Mouse (Mus musculus) heart, embryonic 10.5 days (tissue): Measurements from ENCODE around the gene Kantr. TPM values are rescaled to one million over a fixed set of nuclear protein-coding genes. Genes with fewer than 3 reads are reported as not detected.
A peak's percentile ranks its signal among the peaks of the same experiment; 100 is the strongest.
"Not testable (repeated sequence)": the region's sequence is repeated elsewhere in the genome, so short reads cannot be mapped to it uniquely, and the experiment has no call there.

Source experiments
- DNase-seq: peaks from one replicate; pipeline ENCODE4 v3.0.0-alpha.2; 2017; ENCODE audit warnings: low spot score
- H3K27ac ChIP-seq: fragments of 300-500 bp; sonication (generic); 2 replicates; pipeline ENCODE4 v1.5.1; 2016; ENCODE audit warnings: mild to moderate bottlenecking
- H3K27me3 ChIP-seq: fragments of 300-500 bp; sonication (generic); 2 replicates; pipeline ENCODE4 v1.6.1; 2016; ENCODE audit warnings: mild to moderate bottlenecking; ENCODE audit not compliant: poor library complexity, insufficient read depth, severe bottlenecking
- H3K36me3 ChIP-seq: fragments of 300-500 bp; sonication (generic); 2 replicates; pipeline ENCODE4 v1.6.1; 2016; ENCODE audit warnings: mild to moderate bottlenecking, moderate library complexity
- H3K4me1 ChIP-seq: fragments of 300-500 bp; sonication (generic); 2 replicates; pipeline ENCODE4 v1.6.1; 2016; ENCODE audit warnings: mild to moderate bottlenecking
- H3K4me3 ChIP-seq: fragments of 300-500 bp; sonication (generic); 2 replicates; pipeline ENCODE4 v1.5.1; 2016; ENCODE audit warnings: mild to moderate bottlenecking, moderate library complexity
- H3K9me3 ChIP-seq: fragments of 300-500 bp; sonication (generic); 2 replicates; pipeline ENCODE4 v1.6.1; 2016; ENCODE audit warnings: mild to moderate bottlenecking, moderate library complexity
- WGBS: fragments of 180-500 bp; shearing (Covaris S2); methylation state at CpG from one replicate; pipeline ENCODE4 v1.1.7; 2016; 5-methylcytosine and 5-hydroxymethylcytosine counted together
- polyA plus RNA-seq: library from polyadenylated mRNA; unstranded; fragments of >200 nt; fragmentation: Nextera tagmentation; extraction: Ambion mirVana; gene quantifications from 2 replicates; pipeline ENCODE4 v1.2.1, GENCODE M21; 2016

The Kantr gene
- polyA plus RNA-seq = 9.2 and 15.3 TPM in 2 replicates

DNA sequence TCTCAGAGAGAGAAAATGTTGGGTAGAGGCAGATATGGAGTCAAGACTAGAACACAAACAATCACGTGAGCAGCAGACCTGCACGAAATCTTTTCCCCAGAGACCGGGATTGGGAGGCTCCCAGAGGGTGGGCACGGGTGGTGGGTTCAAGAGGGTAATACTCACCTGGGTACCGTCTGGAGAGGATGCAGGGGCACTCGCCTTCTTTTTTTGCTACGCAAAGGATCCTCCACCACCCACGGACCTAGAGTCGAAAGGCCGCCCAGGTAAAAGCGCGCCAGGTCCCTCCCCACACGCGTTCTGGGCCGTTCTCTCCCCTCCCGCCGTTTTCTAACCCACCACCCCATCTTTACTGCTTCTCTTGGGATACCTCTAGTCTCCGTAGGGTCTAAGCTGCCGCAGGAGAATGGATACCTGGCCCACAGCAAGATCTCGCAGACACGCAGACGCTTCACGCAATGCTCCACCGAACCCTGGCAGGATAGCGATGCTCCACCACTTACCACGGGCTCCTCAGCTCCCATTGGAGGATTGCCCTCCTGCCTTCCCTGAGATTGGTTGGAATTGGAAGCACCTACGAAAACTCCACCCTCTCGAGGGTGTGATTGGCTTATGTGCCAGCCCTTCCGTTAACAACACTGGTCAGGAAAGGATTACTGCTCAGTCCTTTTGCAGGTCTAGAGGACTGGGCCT is at the start of gene Kantr:
Kantr (minus strand) TSS at position 500 of the 693 bp plus-strand sequence.
- peak within 1 kb of the TSS; percentile 80 for H3K27ac ChIP-seq

DNA sequence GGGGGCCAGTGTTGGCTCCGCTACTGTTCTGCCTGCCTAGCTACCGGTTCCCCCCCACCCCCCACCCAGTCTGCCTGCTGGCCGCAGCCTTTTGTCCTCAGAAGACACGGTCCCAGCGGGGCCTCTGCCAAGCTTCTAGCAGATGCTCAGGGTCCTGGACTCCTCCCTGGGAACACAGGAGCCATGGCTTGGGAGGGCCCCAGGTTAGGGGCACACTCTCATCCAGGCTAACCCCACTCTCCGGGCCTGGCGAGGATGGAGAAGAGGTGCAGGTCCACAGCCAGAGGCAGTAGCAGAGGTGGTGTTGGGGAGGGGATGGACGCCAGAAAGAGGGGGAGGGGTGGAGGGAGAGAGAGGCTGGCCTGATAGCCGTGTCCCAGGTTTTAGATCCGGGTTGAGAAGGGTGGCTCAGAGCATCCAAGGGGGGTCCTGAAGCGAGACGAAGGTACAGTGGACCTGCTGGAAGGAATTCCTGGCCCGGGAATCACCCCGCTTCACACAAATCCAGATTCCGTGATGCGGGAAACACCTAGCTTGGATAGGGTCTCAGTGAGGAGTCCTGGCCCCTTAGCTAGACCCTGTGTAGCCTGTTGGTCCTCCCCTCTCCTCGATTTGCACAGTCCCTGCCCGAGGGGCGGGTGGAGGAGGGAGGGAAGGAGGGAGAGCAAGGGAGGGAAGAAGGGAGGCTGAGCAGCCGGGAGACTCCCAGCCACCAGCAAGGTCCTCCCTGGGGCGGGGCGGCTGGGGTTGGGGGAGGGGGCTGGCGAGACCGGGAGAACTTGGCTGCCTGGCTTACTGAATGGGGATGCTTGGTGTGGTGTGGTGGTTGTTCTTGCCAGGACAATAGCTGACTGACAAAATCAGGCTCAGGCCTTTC is 41.3 kb upstream of the Kantr start, which contains the start of gene Gpr173:
Gpr173 (minus strand) TSS at position 308 of the 877 bp plus-strand sequence.
- H3K4me3 ChIP-seq = peak within 1 kb of the TSS; percentile 67
- peak; percentile 83 for DNase-seq
- peaks cover 52% of the 10 kb centered on the region for H3K27me3 ChIP-seq
- WGBS = 16% methylated on average over 21 of the region's 24 CpGs
- no peaks in the 10 kb centered on the region for H3K9me3 ChIP-seq
- H3K27ac ChIP-seq = peak within 1 kb of the TSS; percentile 79
- no peaks in the 10 kb centered on the region for H3K36me3 ChIP-seq
- no peaks in the 10 kb centered on the region for H3K4me1 ChIP-seq

More for the DNA sequence above, at the start of gene Kantr:
- DNase-seq = peak; percentile 89
- no peaks in the 10 kb centered on the region for H3K9me3 ChIP-seq
- 12% methylated on average over 29 of the region's 29 CpGs for WGBS
- H3K4me3 ChIP-seq = peak within 1 kb of the TSS; percentile 61
- H3K36me3 ChIP-seq = no peaks in the 10 kb centered on the region
- no peaks in the 10 kb centered on the region for H3K4me1 ChIP-seq
- peaks cover 46% of the 10 kb centered on the region; the same call in 1 of the 2 replicates for H3K27me3 ChIP-seq

DNA sequence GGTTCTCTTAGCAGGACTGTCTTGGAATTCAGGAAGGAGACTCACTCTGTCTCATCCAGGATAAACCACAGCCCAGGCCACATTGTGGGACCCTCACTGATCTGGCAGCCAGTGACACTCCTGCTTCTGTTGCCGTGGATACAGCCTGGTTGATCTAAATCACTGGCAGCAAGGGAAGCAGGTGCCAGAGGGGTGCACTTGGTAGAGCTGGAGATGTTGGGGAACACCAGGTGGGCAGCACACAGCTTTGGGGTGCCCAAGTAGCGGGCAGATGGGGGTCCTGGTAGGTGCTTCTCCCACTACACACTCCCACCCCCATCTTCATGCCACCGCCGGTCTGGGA is 40.7 kb upstream of the Kantr start:
- peaks cover 57% of the 10 kb centered on the region for H3K27me3 ChIP-seq

DNA sequence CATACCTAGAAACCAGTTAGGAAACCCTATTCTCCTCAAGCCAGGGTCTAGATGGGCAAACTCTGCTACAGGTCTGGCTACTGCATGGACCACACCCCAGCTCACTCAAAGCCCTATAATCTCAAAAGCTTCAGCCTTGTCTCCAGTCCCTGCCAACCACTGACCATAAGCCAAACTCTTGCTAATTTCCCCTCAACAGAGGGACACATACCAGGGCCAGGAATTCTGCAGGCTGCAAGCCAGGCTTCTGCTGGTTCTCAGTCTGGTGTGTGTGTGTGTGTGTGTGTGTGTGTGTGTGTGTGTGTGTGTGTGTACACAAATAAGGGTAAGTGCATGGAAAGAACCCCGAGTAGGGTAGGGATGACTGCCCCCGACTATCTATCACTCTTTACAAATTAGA is 39.1 kb upstream of the Kantr start:
- Histone ChIP-seq H3K9me3 (no peaks in the 10 kb centered on the region), H3K4me3 (no peak overlapping the region), H3K4me1 (no peaks in the 10 kb centered on the region), H3K27me3 (peaks cover 61% of the 10 kb centered on the region), H3K27ac (no peak overlapping the region), H3K36me3 (no peaks in the 10 kb centered on the region)
- no peak for DNase-seq
- WGBS = 86% methylated on average over 2 of the region's 2 CpGs

More for the DNA sequence above, 40.7 kb upstream of the Kantr start:
- no peaks in the 10 kb centered on the region for H3K9me3 ChIP-seq
- no peak for DNase-seq
- 18% methylated on average over 4 of the region's 4 CpGs for WGBS
- H3K36me3 ChIP-seq = no peaks in the 10 kb centered on the region
- H3K27ac ChIP-seq = peak overlapping the region; percentile 79
- H3K4me3 ChIP-seq = peak overlapping the region; percentile 67
- H3K4me1 ChIP-seq = no peaks in the 10 kb centered on the region

DNA sequence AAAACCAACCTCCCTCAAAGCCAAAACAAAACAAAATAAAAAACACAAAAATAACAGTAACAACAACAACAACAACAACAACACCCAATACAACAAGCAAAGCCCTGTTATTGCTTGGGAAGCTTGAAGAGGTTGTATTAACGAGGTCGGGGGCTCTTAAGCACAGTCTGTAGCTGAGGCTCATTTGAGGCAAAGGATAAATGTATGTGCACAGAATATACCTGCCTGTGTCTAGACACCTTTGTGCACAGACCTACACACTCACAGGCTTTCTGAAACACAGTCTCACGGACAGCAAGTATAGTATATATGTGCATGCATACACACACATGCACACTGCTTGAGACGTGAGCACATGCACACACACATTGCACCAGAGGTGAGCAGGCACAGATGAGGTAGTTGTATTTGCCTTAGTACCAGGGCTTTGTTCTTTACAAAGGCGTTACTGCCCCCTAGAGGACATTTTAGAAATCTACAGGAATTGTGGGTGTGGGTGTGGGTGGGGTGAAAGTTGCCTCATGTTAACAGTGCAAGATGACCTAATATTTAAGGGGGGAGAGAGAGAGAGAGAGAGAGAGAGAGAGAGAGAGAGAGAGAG is 25.4 kb upstream of the Kantr start:
- peaks cover 25% of the 10 kb centered on the region; the same call in 1 of the 2 replicates for H3K27me3 ChIP-seq
- no peaks in the 10 kb centered on the region for H3K4me1 ChIP-seq
- no peak overlapping the region for H3K27ac ChIP-seq
- 21% methylated on average over 5 of the region's 5 CpGs for whole genome bisulfite sequencing
- no peak overlapping the region for H3K4me3 ChIP-seq
- H3K36me3 ChIP-seq = no peaks in the 10 kb centered on the region
- H3K9me3 ChIP-seq = no peaks in the 10 kb centered on the region
- DNase-seq = no peak

DNA sequence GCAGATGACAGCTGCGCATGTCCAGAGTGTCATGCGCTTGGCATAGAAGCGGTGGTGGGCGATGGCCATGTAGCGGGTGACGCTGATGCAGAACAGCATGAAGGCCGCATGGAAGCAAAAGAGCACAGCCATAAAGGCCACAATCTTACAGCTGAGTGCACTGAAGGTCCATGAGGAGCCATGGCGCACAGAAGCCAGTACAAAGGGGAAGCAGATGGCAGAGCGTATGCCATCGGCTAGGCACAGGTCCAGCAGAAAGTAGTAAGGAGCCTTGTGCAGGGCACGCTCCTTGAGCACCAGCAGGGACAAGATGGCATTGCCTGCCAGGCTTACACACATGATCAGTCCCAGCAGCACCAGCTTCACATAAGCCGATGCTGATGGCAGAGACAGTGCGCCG is 19.7 kb upstream of the Kantr start:
- Histone ChIP-seq H3K36me3 (no peaks in the 10 kb centered on the region), H3K9me3 (no peaks in the 10 kb centered on the region), H3K4me1 (no peaks in the 10 kb centered on the region), H3K27me3 (peaks cover 68% of the 10 kb centered on the region), H3K27ac (no peak overlapping the region), H3K4me3 (no peak overlapping the region)
- no peak for DNase-seq
- WGBS = 95% methylated on average over 14 of the region's 14 CpGs

DNA sequence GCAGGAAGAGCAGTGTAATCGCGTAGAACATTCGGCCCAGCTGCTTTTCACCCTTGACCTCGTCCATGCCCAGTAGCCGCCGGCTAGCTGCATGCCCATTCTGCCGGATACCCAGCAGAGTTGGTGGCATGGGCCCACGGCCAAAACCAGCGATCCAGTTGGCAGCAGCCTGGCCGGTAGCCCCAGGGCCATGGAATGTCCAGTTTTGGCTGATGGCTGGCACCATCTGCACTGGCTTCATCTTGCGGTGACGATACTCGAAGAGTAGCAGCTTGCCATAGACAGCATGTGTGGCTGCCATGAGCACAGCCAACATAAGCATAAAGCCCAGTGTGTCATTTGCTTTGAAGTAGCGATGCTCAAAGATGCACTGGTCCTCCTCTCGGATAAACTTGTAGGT is 19.3 kb upstream of the Kantr start:
- H3K27me3 ChIP-seq = peaks cover 73% of the 10 kb centered on the region

DNA sequence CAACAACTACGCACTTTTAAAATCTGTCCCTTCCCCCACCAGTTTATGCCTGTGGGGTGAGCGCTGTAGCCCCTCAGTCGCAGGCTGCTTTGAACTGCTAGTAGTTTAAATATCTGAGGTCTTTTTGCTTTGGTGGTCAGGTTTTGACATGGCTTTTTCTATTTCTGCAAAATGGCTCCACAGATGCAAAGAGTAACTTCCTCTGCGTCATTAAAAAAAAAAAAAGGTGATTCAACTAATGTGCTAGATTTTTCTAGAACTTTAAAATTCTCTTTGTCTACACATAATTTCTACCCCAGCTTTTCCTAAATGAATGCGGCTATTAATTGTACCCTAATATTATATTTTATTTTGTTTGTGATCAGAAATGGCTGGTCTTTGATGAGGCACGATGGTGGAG is 15.6 kb upstream of the Kantr start:
- peaks cover 16% of the 10 kb centered on the region for H3K36me3 ChIP-seq
- peak overlapping the region; percentile 72 for H3K4me3 ChIP-seq
- 25% methylated on average over 6 of the region's 6 CpGs for WGBS
- no peak for DNase-seq
- H3K27me3 ChIP-seq = peaks cover 88% of the 10 kb centered on the region
- H3K4me1 ChIP-seq = peaks cover 5% of the 10 kb centered on the region; the same call in 1 of the 2 replicates
- peak overlapping the region; percentile 91 for H3K27ac ChIP-seq
- no peaks in the 10 kb centered on the region for H3K9me3 ChIP-seq

More for the DNA sequence above, 19.3 kb upstream of the Kantr start:
- 86% methylated on average over 15 of the region's 15 CpGs for WGBS
- DNase-seq = no peak
- Histone ChIP-seq H3K4me1 (no peaks in the 10 kb centered on the region), H3K27ac (no peak overlapping the region), H3K4me3 (no peak overlapping the region), H3K36me3 (no peaks in the 10 kb centered on the region), H3K9me3 (no peaks in the 10 kb centered on the region)

DNA sequence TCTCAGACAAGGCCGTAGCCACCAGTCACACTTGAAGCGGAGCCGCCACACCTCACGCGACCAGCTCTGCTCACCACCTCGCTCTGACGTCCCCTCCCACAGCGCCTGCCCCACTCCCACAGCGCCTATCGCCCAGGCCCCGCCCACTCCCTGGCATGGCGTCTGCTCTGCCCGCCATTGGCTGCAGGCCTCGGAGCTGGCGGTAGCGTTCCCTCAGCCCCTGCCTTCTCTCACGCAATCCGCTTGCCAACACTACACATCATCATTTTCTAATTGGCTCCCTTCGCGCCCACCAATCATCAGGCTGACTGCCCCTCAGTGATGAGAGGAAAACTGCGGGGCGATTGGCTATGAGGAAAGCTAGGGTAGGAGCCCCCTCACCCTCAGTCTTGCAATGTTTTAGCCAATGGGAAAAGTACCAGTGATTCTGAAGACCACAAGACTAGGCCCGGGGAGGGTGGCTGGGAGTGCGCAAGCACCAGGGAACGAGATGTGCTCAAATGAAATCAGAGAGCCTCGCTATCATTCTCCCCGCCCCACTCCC is 15.1 kb upstream of the Kantr start, which contains the start of gene Tspyl2:
Tspyl2 (minus strand) TSS at position 68 of the 544 bp plus-strand sequence.
- peaks cover 16% of the 10 kb centered on the region for H3K36me3 ChIP-seq
- DNase-seq = peak; percentile 96
- H3K4me3 ChIP-seq = peak within 1 kb of the TSS; percentile 72
- peak within 1 kb of the TSS; percentile 91 for H3K27ac ChIP-seq
- no peaks in the 10 kb centered on the region for H3K9me3 ChIP-seq
- WGBS = 12% methylated on average over 27 of the region's 27 CpGs
- H3K4me1 ChIP-seq = peaks cover 5% of the 10 kb centered on the region; the same call in 1 of the 2 replicates
- H3K27me3 ChIP-seq = peaks cover 90% of the 10 kb centered on the region

DNA sequence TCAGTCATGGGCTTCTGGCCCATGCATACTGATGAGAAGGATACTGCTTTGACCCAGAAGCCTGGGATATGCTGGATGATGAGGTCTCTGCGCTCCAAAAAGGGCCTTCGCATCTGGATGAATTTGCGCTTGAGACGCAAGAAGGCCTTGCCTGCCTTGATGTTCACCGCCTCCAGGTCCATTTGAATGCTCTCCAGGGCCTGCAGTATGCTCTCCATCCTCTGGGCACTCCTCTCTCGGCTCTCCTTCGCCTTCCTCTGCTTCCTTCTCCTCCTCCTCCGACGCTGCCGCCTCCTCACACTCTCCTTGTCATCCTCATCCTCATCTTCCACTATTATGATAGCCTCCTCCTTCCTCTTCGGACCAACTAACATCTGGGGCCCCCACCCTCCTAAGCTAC is 14.2 kb upstream of the Kantr start:
- no peak for DNase-seq
- Histone ChIP-seq H3K9me3 (no peaks in the 10 kb centered on the region), H3K27ac (peak overlapping the region; percentile 91), H3K27me3 (peaks cover 88% of the 10 kb centered on the region), H3K36me3 (peaks cover 16% of the 10 kb centered on the region), H3K4me1 (peaks cover 5% of the 10 kb centered on the region; the same call in 1 of the 2 replicates), H3K4me3 (peak overlapping the region; percentile 72)
- 29% methylated on average over 11 of the region's 11 CpGs for WGBS

DNA sequence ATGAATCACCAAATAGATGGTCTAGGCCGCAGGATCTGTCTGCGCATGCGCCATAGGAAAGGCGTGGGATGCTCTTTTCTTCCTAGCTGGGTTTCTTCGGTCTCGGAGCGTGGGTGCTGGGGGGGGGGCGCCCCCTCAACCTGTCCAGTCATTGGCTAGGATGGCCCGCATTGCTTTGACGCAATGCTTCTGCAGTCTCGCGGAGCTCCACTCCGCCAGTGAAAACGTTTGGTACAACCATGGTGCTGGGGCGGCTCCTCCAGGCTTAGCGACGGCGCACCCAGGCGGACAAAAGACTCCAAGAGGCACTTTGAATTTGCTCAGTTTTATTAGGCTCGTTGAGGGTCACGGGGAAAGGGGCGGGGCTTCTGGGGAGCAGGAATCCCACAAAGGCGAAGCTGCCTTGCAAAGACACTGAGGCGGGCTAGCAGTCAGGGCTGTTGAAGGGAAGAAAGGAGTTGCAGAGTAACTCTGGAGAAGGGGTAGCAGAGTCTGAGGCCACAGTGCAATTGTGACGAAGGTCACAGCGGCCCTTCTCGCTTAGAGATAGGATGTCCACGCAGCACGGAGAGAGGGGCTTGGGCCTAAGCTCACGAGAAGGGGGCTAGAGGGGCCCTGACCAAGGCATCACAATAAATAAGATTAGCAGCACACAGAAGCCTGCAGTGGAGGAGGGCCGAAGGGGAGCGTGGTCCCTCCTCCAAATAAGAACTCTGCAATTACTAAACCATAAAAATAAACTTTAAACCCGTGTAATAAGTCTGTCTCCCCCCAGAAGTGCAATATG is 9.4 kb upstream of the Kantr start:
- Histone ChIP-seq H3K4me1 (peaks cover 5% of the 10 kb centered on the region; the same call in 1 of the 2 replicates), H3K9me3 (no peaks in the 10 kb centered on the region), H3K27me3 (peaks cover 57% of the 10 kb centered on the region; the same call in 1 of the 2 replicates), H3K36me3 (peaks cover 16% of the 10 kb centered on the region), H3K27ac (peak overlapping the region; percentile 84), H3K4me3 (peak overlapping the region; percentile 45)
- 13% methylated on average over 33 of the region's 33 CpGs for WGBS
- peak; percentile 95 for DNase-seq

DNA sequence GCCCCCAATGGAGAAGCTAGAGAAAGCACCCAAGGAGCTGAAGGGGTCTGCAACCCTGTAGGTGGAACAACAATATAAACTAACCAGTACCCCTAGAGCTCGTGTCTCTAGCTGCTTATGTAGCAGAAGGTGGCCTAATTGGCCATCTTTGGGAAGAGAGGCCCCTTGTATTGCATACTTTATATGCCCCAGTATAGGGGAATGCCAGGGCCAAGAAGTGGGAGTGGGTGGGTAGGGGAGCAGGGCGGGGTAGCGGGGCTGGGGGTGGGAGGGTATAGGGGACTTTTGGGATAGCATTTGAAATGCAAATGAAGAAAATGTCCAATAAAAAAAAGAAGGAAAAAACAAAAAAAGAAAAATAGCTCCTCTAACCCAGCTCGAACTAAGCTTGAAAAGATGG is 8.8 kb upstream of the Kantr start:
- H3K27me3 ChIP-seq = peaks cover 51% of the 10 kb centered on the region; the same call in 1 of the 2 replicates
- WGBS = 49% methylated on average over 4 of the region's 4 CpGs
- H3K4me1 ChIP-seq, DNase-seq, H3K9me3 ChIP-seq: not testable (repeated sequence)
- H3K4me3 ChIP-seq = peak overlapping the region; percentile 45
- H3K36me3 ChIP-seq = peaks cover 16% of the 10 kb centered on the region
- H3K27ac ChIP-seq = peak overlapping the region; percentile 84
